10 mouse cellular contexts compared by ENCODE assay signal in genomic region chr3:95696360-95696759, GRCm38 (mm10). TPM values are rescaled to one million over a fixed set of nuclear protein-coding genes. Genes with fewer than 3 reads are reported as not detected.
DNase-seq lines count a peak whose midpoint lies in the region; ATAC-seq lines count a peak whose summit lies in the region.
"Had no signal": no experiment of that assay in that cellular context is flagged by ENCODE, and none has a peak within 500 bp of the region (broad histone marks: within the 10 kb centered on the region; RNA-seq: fewer than 3 reads in every experiment).

No protein-coding gene starts in this region.

- H3K4me1 ChIP-seq in midbrain, embryonic 11.5 days (ENCODE audit: control insufficient read depth, insufficient read depth, low read length), result peaks cover 6% of the 10 kb centered on the region

- no peak for ATAC-seq in midbrain, embryonic 11.5 days (ENCODE audit: low FRiP score)
- ATAC-seq: hindbrain, postnatal 0 days had no signal

- H3K4me2 ChIP-seq in midbrain, embryonic 11.5 days, result no peak overlapping the region
- H3K4me2 ChIP-seq: limb, embryonic 15.5 days had no signal

- no peak overlapping the region for H3K4me3 ChIP-seq in midbrain, embryonic 11.5 days (ENCODE audit: low read depth, low read length)
- H3K4me3 ChIP-seq: limb, embryonic 15.5 days had no signal

- peak; percentile 93 for DNase-seq in heart, adult 11 months
- DNase-seq in heart, postnatal 4 days, result no peak
- peak; percentile 61 to 63 for DNase-seq in urinary bladder, postnatal 36 days (ENCODE audit: low spot score in 2 of 2)
- DNase-seq in urinary bladder, adult 2 months (ENCODE audit: low spot score), result no peak
- peak; percentile 42 to 60 for DNase-seq in kidney, postnatal 36 days
- DNase-seq in yolk sac, embryonic 10.5 days (ENCODE audit: low spot score), result peak; percentile 81
- DNase-seq in midbrain, embryonic 11.5 days (ENCODE audit: low spot score, missing footprints), result no peak
- no peak for DNase-seq in cerebellum, adult 11 months

- WGBS in midbrain, embryonic 11.5 days, result 37% methylated on average over 7 of the region's 7 CpGs

- H3K27me3 ChIP-seq in midbrain, embryonic 11.5 days (ENCODE audit: control insufficient read depth, insufficient read depth, low read length), result no peaks in the 10 kb centered on the region
- H3K27me3 ChIP-seq: limb, embryonic 15.5 days had no signal

- no peaks in the 10 kb centered on the region for H3K36me3 ChIP-seq in midbrain, embryonic 11.5 days (ENCODE audit: control insufficient read depth, insufficient read depth, low read length)
- H3K36me3 ChIP-seq: limb, embryonic 15.5 days had no signal

- H3K27ac ChIP-seq in midbrain, embryonic 11.5 days (ENCODE audit: low read depth, low read length), result no peak overlapping the region
- H3K27ac ChIP-seq: hindbrain, postnatal 0 days; limb, embryonic 15.5 days had no signal

- H3K9ac ChIP-seq in midbrain, embryonic 11.5 days (ENCODE audit: low read length), result no peak overlapping the region
- H3K9ac ChIP-seq: limb, embryonic 15.5 days had no signal

- H3K9me3 ChIP-seq in midbrain, embryonic 11.5 days (ENCODE audit: control insufficient read depth, low read length), result no peaks in the 10 kb centered on the region
- H3K9me3 ChIP-seq: limb, embryonic 15.5 days had no signal

RNA-seq across cellular contexts. Expression of gene Adamtsl4, which starts 8.6 kb away (rescaled TPM):
- total RNA-seq in heart, postnatal 4 days (2021), result 10 to 100 TPM; 13.5 to 14.6 TPM
- 52.4 and 58.8 TPM in 2 replicates for polyA plus RNA-seq in urinary bladder, adult 2 months (2012; rRNA removed)
- polyA plus RNA-seq in midbrain, embryonic 11.5 days (2014; fragmentation: Nextera tagmentation; extraction: Ambion mirVana), result 0.28 and 0.52 TPM in 2 replicates

RNA-seq across cellular contexts. Expression of gene Mcl1, which starts 37.8 kb away (rescaled TPM):
- 100 to 1,000 TPM; 112 to 115 TPM for total RNA-seq in heart, postnatal 4 days (2021)
- polyA plus RNA-seq in urinary bladder, adult 2 months (2012; rRNA removed), result 90.3 and 106 TPM in 2 replicates
- 74.1 and 79.9 TPM in 2 replicates for polyA plus RNA-seq in midbrain, embryonic 11.5 days (2014; fragmentation: Nextera tagmentation; extraction: Ambion mirVana)

RNA-seq across cellular contexts. Expression of gene Ecm1, which starts 43.0 kb away (rescaled TPM):
- total RNA-seq in heart, postnatal 4 days (2021), result 10 to 100 TPM; 41.3 to 43.8 TPM
- 718 and 729 TPM in 2 replicates for polyA plus RNA-seq in urinary bladder, adult 2 months (2012; rRNA removed)
- 15.4 and 18.0 TPM in 2 replicates for polyA plus RNA-seq in midbrain, embryonic 11.5 days (2014; fragmentation: Nextera tagmentation; extraction: Ambion mirVana)

Comparison
In these comparisons a context has a peak if more than half of its experiments do, and no peak if none do; other contexts are left out.
1. DNase-seq: peak in heart, adult 11 months (single experiment), urinary bladder, postnatal 36 days (2 of 2), kidney, postnatal 36 days (2 of 2) and yolk sac, embryonic 10.5 days (single experiment); none in heart, postnatal 4 days (single experiment), urinary bladder, adult 2 months (single experiment), midbrain, embryonic 11.5 days (single experiment) and cerebellum, adult 11 months (single experiment).
2. RNA of gene Adamtsl4, which starts 8.6 kb away (polyA plus RNA-seq): 52.4 to 58.8 TPM in urinary bladder, adult 2 months; 0.28 to 0.52 TPM in midbrain, embryonic 11.5 days; every median in the first group is over 10 times any median in the second.
3. RNA of gene Ecm1, which starts 43.0 kb away (polyA plus RNA-seq): 718 to 729 TPM in urinary bladder, adult 2 months; 15.4 to 18.0 TPM in midbrain, embryonic 11.5 days; every median in the first group is over 10 times any median in the second.